17 mouse cellular contexts compared by ENCODE assay signal in the genomic region with DNA sequence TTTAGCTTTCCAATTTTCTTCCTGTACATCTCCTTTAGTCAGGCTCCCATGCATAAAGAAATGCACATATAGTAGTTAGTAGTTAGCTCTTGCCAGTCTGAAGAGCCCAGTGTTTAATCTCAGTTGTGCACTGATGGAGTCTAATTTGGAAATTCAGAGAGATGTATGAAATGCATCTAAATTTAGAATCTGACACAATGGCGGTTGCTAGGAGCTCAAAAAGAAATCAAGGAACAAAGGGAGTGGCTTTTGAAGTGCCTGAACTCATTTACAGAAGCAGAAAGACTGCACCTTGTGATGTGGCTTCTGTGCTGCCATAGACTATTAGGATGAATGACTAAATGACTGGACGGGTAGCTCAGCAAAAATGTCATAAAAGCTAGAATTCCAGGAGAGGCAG.
DNase-seq lines count a peak whose midpoint lies in the region; ATAC-seq and TF ChIP-seq lines count a peak whose summit lies in the region.
"Had no signal": no experiment of that assay in that cellular context is flagged by ENCODE, and none has a peak within 500 bp of the region (broad histone marks: within the 10 kb centered on the region; RNA-seq: fewer than 3 reads in every experiment).

No protein-coding gene starts in this region.

- peak overlapping the region; percentile 37 for H3K27ac ChIP-seq in heart, embryonic 15.5 days
- H3K27ac ChIP-seq in intestine, postnatal 0 days (ENCODE audit: low read depth, low read length), result no peak overlapping the region
- H3K27ac ChIP-seq: hindbrain, embryonic 15.5 days; limb, embryonic 10.5 days; liver, embryonic 13.5 days had no signal

- intact Hi-C loops in heart, postnatal 10 days (cut with DNase I), result no loop called here

- H3K4me2 ChIP-seq in heart, embryonic 15.5 days, result no peak overlapping the region
- H3K4me2 ChIP-seq in intestine, postnatal 0 days (replicated peaks; ENCODE audit: low read depth), result no peak overlapping the region
- H3K4me2 ChIP-seq: hindbrain, embryonic 15.5 days; liver, embryonic 13.5 days had no signal

- TF ChIP-seq CTCF in lung, adult 2 months (IDR thresholded peaks at IDR 0.05; ENCODE audit: insufficient read depth, low read length), result no peak
- no peak for TF ChIP-seq CTCF in intestine, postnatal 0 days (IDR thresholded peaks at IDR 0.05; ENCODE audit: low read depth)

- no peak overlapping the region for H3K4me3 ChIP-seq in heart, embryonic 15.5 days
- H3K4me3 ChIP-seq in lung, adult 2 months (replicated peaks; ENCODE audit: extremely low read depth, low read depth, low read length), result no peak overlapping the region
- no peak overlapping the region for H3K4me3 ChIP-seq in intestine, postnatal 0 days (ENCODE audit: low read depth, low read length)
- H3K4me3 ChIP-seq: hindbrain, embryonic 15.5 days; limb, embryonic 10.5 days; liver, embryonic 13.5 days had no signal

- H3K4me1 ChIP-seq in heart, embryonic 15.5 days (replicated peaks), result peaks cover 9% of the 10 kb centered on the region; the same call in 1 of the 2 replicates
- H3K4me1 ChIP-seq in lung, adult 2 months (ENCODE audit: control insufficient read depth, insufficient read depth, low read length), result no peaks in the 10 kb centered on the region
- H3K4me1 ChIP-seq in intestine, postnatal 0 days (replicated peaks; ENCODE audit: control insufficient read depth, insufficient read depth, low read length), result no peaks in the 10 kb centered on the region
- H3K4me1 ChIP-seq: hindbrain, embryonic 15.5 days; limb, embryonic 10.5 days; liver, embryonic 13.5 days had no signal

- ATAC-seq in heart, embryonic 15.5 days (replicated peaks; ENCODE audit: insufficient number of reproducible peaks, insufficient read depth, low FRiP score, low read depth), result 0 out of 2 replicates have a peak, but pooled peaks have one; percentile 70
- no peak for ATAC-seq in intestine, postnatal 0 days
- ATAC-seq: lung, postnatal 0 days had no signal

- H3K36me3 ChIP-seq in heart, embryonic 15.5 days, result no peaks in the 10 kb centered on the region
- H3K36me3 ChIP-seq in intestine, postnatal 0 days (ENCODE audit: control insufficient read depth, insufficient read depth), result no peaks in the 10 kb centered on the region
- H3K36me3 ChIP-seq: hindbrain, embryonic 15.5 days; limb, embryonic 10.5 days; liver, embryonic 13.5 days had no signal

- no peak for TF ChIP-seq POLR2A in lung, adult 2 months (IDR thresholded peaks at IDR 0.05; ENCODE audit: borderline replicate concordance, extremely low read depth, low read depth, low read length)

- 40% methylated on average over 2 of the region's 2 CpGs for WGBS in heart, embryonic 15.5 days
- WGBS in lung, adult 2 months, result 62% methylated on average over 2 of the region's 2 CpGs
- WGBS in intestine, postnatal 0 days, result 65% methylated on average over 2 of the region's 2 CpGs

- no peaks in the 10 kb centered on the region for H3K9me3 ChIP-seq in heart, embryonic 15.5 days (replicated peaks)
- H3K9me3 ChIP-seq in intestine, postnatal 0 days (ENCODE audit: control insufficient read depth), result no peaks in the 10 kb centered on the region
- H3K9me3 ChIP-seq: hindbrain, embryonic 15.5 days; limb, embryonic 10.5 days; liver, embryonic 13.5 days had no signal

- H3K9ac ChIP-seq in heart, embryonic 15.5 days, result no peak overlapping the region
- H3K9ac ChIP-seq in intestine, postnatal 0 days (ENCODE audit: low read depth, low read length), result no peak overlapping the region
- H3K9ac ChIP-seq: hindbrain, embryonic 15.5 days; liver, embryonic 13.5 days had no signal

- DNase-seq in heart, postnatal 4 days, result no peak
- peak; percentile 58 for DNase-seq in brain, adult 2 months (ENCODE audit: low read depth, low spot score)
- peak; percentile 45 for DNase-seq in brain, embryonic 18.5 days (ENCODE audit: low read depth, low spot score)
- peak; percentile 23 to 37 for DNase-seq in heart, postnatal 10 days
- no peak for DNase-seq in lung, adult 2 months
- no peak for DNase-seq in T-cell, adult 2 months (ENCODE audit: low spot score)
- DNase-seq: cerebellum, adult 11-12 months; kidney, adult 2 months; kidney, postnatal 36 days; liver, embryonic 13.5 days; right cerebral cortex, postnatal 14 days; thymus, postnatal 4 days had no signal

- H3K27me3 ChIP-seq in heart, embryonic 15.5 days, result no peaks in the 10 kb centered on the region
- H3K27me3 ChIP-seq in intestine, postnatal 0 days (replicated peaks; ENCODE audit: control insufficient read depth, insufficient read depth, low read length), result no peaks in the 10 kb centered on the region
- H3K27me3 ChIP-seq: hindbrain, embryonic 15.5 days; liver, embryonic 13.5 days had no signal

Comparison
In these comparisons a context has a peak if more than half of its experiments do, and no peak if none do; other contexts are left out.
1. DNase-seq: peak in brain, adult 2 months (single experiment), brain, embryonic 18.5 days (single experiment) and heart, postnatal 10 days (2 of 2); none in heart, postnatal 4 days (single experiment), lung, adult 2 months (single experiment) and T-cell, adult 2 months (single experiment).